Comparison of ENCODE assay signal across 18 mouse cellular contexts in genomic region chr16:22883441-22883840, GRCm38 (mm10). TPM values are rescaled to one million over a fixed set of nuclear protein-coding genes. Genes with fewer than 3 reads are reported as not detected.
"Had no signal": no experiment of that assay in that cellular context is flagged by ENCODE, and none has a peak within 500 bp of the region (broad histone marks: within the 10 kb centered on the region; RNA-seq: fewer than 3 reads in every experiment).

No protein-coding gene starts in this region.

- DNase-seq: kidney, adult 18-20 months; kidney, postnatal 10 days; layer of hippocampus, adult 9-11 months; layer of hippocampus, postnatal 36 days; lung, adult 18-20 months; right cerebral cortex, postnatal 25 days; thymus, adult 18-20 months; thymus, postnatal 14 days had no signal

- ATAC-seq: midbrain, embryonic 16.5 days had no signal

RNA-seq across cellular contexts. Expression of gene Ahsg, which starts 7.6 kb away (rescaled TPM):
- total RNA-seq: layer of hippocampus, postnatal 36 days; left cerebral cortex, postnatal 25 days; megakaryocyte-erythroid progenitor cell, adult 5-6 weeks had no signal
- polyA plus RNA-seq: limb, embryonic 11.5 days; midbrain, embryonic 12.5 days; midbrain, embryonic 16.5 days; small intestine, adult 2 months had no signal

RNA-seq across cellular contexts. Expression of gene Fetub, which starts 34.7 kb away (rescaled TPM):
- total RNA-seq: layer of hippocampus, postnatal 36 days; left cerebral cortex, adult 8-10 months; left cerebral cortex, postnatal 25 days; megakaryocyte-erythroid progenitor cell, adult 5-6 weeks had no signal
- polyA plus RNA-seq: kidney, embryonic 14.5 days; limb, embryonic 11.5 days; lung, embryonic 16.5 days; midbrain, embryonic 12.5 days; midbrain, embryonic 16.5 days; neural tube, embryonic 14.5 days; small intestine, adult 2 months had no signal
